Mouse (Mus musculus): ENCODE results near the gene Fgfr2. TPM values are rescaled to one million over a fixed set of nuclear protein-coding genes. Genes with fewer than 3 reads are reported as not detected.

The Fgfr2 gene
- polyA plus RNA-seq, 1 experiment from 2014 or later, result 99.3 TPM

GRCm38 (mm10) chr7:132025591-132025990 lies 1097.6 kb downstream of the Fgfr2 start:
- 69% methylated on average over 6 of the region's 6 CpGs for WGBS
- H3K4me1 ChIP-seq, result peaks cover 7% of the 10 kb centered on the region
- no peak overlapping the region for H3K27ac ChIP-seq (replicated peaks)
- H3K4me3 ChIP-seq, result no peak overlapping the region
- H3K36me3 ChIP-seq, result no peaks in the 10 kb centered on the region
- H3K9me3 ChIP-seq (replicated peaks), result no peaks in the 10 kb centered on the region
- no peak for DNase-seq (ENCODE audit: low spot score)
- no peaks in the 10 kb centered on the region for H3K27me3 ChIP-seq (ENCODE audit: low read depth, poor library complexity, severe bottlenecking)

- H3K27me3 ChIP-seq (ENCODE audit: low read depth, poor library complexity, severe bottlenecking), result no peaks in the 10 kb centered on the region
- no peak for DNase-seq (ENCODE audit: low spot score)
- no peak overlapping the region for H3K27ac ChIP-seq (replicated peaks)
- H3K4me1 ChIP-seq, result peaks cover 25% of the 10 kb centered on the region
- no peak overlapping the region for H3K4me3 ChIP-seq
- H3K36me3 ChIP-seq, result no peaks in the 10 kb centered on the region
- 79% methylated on average over 3 of the region's 3 CpGs for WGBS
- H3K9me3 ChIP-seq (replicated peaks), result no peaks in the 10 kb centered on the region
Observed at GRCm38 (mm10) chr7:132015933-132016332, 1107.2 kb downstream of the Fgfr2 start.

- Histone ChIP-seq H3K27me3 (ENCODE audit: low read depth, poor library complexity, severe bottlenecking) (no peaks in the 10 kb centered on the region), H3K4me1 (peaks cover 25% of the 10 kb centered on the region), H3K36me3 (no peaks in the 10 kb centered on the region), H3K27ac (replicated peaks) (no peak overlapping the region), H3K4me3 (no peak overlapping the region), H3K9me3 (replicated peaks) (no peaks in the 10 kb centered on the region)
- no peak for DNase-seq (ENCODE audit: low spot score)
- WGBS, result 8% methylated on average over 3 of the region's 3 CpGs
Observed at GRCm38 (mm10) chr7:132015193-132015592, 1108.0 kb downstream of the Fgfr2 start.

DNA sequence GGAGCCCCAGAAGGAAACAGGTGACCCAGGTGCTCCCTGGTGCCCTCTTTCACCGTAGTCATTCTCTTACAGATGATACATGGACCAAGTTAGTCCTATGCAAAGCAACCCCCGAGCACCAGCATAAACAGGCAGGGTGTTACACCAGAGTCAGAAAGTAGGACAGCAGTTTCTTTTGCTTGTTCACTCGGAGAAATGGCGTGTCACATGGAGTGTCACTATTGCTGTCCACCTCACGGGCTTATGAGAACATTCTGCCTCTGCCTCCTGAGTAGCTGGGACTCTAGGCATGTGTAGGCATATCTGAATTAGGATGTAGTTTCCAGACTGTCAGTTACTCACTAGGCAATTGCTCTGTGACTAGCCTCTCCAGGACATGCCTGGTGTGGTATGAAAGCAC lies 1109.2 kb downstream of the Fgfr2 start:
- Histone ChIP-seq H3K36me3 (no peaks in the 10 kb centered on the region), H3K4me3 (no peak overlapping the region), H3K27me3 (ENCODE audit: low read depth, poor library complexity, severe bottlenecking) (no peaks in the 10 kb centered on the region), H3K9me3 (replicated peaks) (no peaks in the 10 kb centered on the region), H3K27ac (replicated peaks) (no peak overlapping the region), H3K4me1 (peaks cover 25% of the 10 kb centered on the region)
- WGBS, result 82% methylated on average over 5 of the region's 5 CpGs
- no peak for DNase-seq (ENCODE audit: low spot score)

DNA sequence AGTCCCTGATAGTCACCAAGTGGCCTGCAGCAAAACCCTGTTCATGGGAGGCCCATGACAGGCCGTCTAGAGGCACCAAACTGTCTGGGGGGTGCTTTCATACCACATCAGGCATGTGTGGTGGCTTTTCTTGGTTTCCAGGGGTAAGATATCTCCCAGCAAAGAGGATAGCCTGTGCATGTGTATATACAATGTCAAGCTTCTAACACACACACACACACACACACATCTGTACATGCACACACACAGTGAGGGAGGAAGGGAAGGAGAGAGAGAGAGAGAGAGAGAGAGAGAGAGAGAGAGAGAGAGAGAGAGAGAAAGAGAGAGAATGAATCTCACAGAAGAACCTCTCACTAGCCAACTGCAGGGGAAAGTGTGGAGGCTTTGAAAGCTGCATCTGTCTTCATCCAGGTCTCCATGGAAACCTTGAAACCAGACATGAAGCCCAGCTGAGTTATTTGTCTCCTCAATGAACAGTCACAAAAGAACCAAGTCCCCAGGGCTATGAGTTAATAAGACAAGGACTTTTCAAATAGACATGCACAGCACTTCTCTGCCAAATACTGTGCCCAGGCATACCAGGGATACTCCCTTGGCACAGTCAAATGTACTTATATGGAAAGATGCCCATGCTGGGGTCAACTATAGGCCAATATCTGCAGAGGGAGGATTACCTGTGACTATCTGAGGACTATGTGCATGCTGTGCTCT lies 1110.0 kb downstream of the Fgfr2 start:
- no peak for DNase-seq (ENCODE audit: low spot score)
- Histone ChIP-seq H3K36me3 (no peaks in the 10 kb centered on the region), H3K4me3 (no peak overlapping the region), H3K9me3 (replicated peaks) (no peaks in the 10 kb centered on the region), H3K27me3 (ENCODE audit: low read depth, poor library complexity, severe bottlenecking) (no peaks in the 10 kb centered on the region), H3K4me1 (peaks cover 25% of the 10 kb centered on the region), H3K27ac (replicated peaks) (peak overlapping the region; percentile 33; the same call in 1 of the 2 replicates)
- WGBS, result 36% methylated on average over 1 of the region's 1 CpGs

- 89% methylated on average over 7 of the region's 7 CpGs for WGBS
- H3K9me3 ChIP-seq (replicated peaks), result no peaks in the 10 kb centered on the region
- no peaks in the 10 kb centered on the region for H3K36me3 ChIP-seq
- H3K27me3 ChIP-seq (ENCODE audit: low read depth, poor library complexity, severe bottlenecking), result no peaks in the 10 kb centered on the region
- no peak overlapping the region for H3K4me3 ChIP-seq
- no peak for DNase-seq (ENCODE audit: low spot score)
- no peak overlapping the region for H3K27ac ChIP-seq (replicated peaks)
- peaks cover 16% of the 10 kb centered on the region for H3K4me1 ChIP-seq
Observed at GRCm38 (mm10) chr7:132009002-132009401, 1114.1 kb downstream of the Fgfr2 start.

GRCm38 (mm10) chr7:132005996-132006696 lies 1117.0 kb downstream of the Fgfr2 start:
- Histone ChIP-seq H3K4me3 (no peak overlapping the region), H3K36me3 (no peaks in the 10 kb centered on the region), H3K9me3 (replicated peaks) (no peaks in the 10 kb centered on the region), H3K4me1 (no peaks in the 10 kb centered on the region), H3K27ac (replicated peaks) (no peak overlapping the region), H3K27me3 (ENCODE audit: low read depth, poor library complexity, severe bottlenecking) (no peaks in the 10 kb centered on the region)
- DNase-seq (ENCODE audit: low spot score), result no peak
- 81% methylated on average over 14 of the region's 14 CpGs for WGBS

- H3K27ac ChIP-seq (replicated peaks), result no peak overlapping the region
- 66% methylated on average over 3 of the region's 3 CpGs for WGBS
- no peak overlapping the region for H3K4me3 ChIP-seq
- H3K27me3 ChIP-seq (ENCODE audit: low read depth, poor library complexity, severe bottlenecking), result no peaks in the 10 kb centered on the region
- peaks cover 3% of the 10 kb centered on the region; the same call in 1 of the 2 replicates for H3K4me1 ChIP-seq
- H3K9me3 ChIP-seq (replicated peaks), result 0 out of 2 replicates have a peak, but pooled peaks cover 6% of the 10 kb centered on the region
- no peak for DNase-seq (ENCODE audit: low spot score)
- no peaks in the 10 kb centered on the region for H3K36me3 ChIP-seq
Observed at GRCm38 (mm10) chr7:131992873-131993272, 1130.3 kb downstream of the Fgfr2 start.

- H3K36me3 ChIP-seq, result no peaks in the 10 kb centered on the region
- no peak for DNase-seq (ENCODE audit: low spot score)
- H3K27ac ChIP-seq (replicated peaks), result no peak overlapping the region
- H3K4me1 ChIP-seq, result peaks cover 3% of the 10 kb centered on the region; the same call in 1 of the 2 replicates
- no peak overlapping the region for H3K4me3 ChIP-seq
- H3K27me3 ChIP-seq (ENCODE audit: low read depth, poor library complexity, severe bottlenecking), result no peaks in the 10 kb centered on the region
- 66% methylated on average over 1 of the region's 1 CpGs for WGBS
- H3K9me3 ChIP-seq (replicated peaks), result 0 out of 2 replicates have a peak, but pooled peaks cover 6% of the 10 kb centered on the region
Observed at GRCm38 (mm10) chr7:131992226-131992625, 1130.9 kb downstream of the Fgfr2 start.

GRCm38 (mm10) chr7:131989056-131989455 lies 1134.1 kb downstream of the Fgfr2 start:
- WGBS, result 35% methylated on average over 6 of the region's 6 CpGs
- no peak overlapping the region for H3K4me3 ChIP-seq
- H3K27me3 ChIP-seq (ENCODE audit: low read depth, poor library complexity, severe bottlenecking), result no peaks in the 10 kb centered on the region
- DNase-seq (ENCODE audit: low spot score), result no peak
- peaks cover 3% of the 10 kb centered on the region; the same call in 1 of the 2 replicates for H3K4me1 ChIP-seq
- no peaks in the 10 kb centered on the region for H3K9me3 ChIP-seq (replicated peaks)
- H3K27ac ChIP-seq (replicated peaks), result no peak overlapping the region
- no peaks in the 10 kb centered on the region for H3K36me3 ChIP-seq

- H3K4me1 ChIP-seq, result no peaks in the 10 kb centered on the region
- WGBS, result 96% methylated on average over 11 of the region's 11 CpGs
- DNase-seq (ENCODE audit: low spot score), result no peak
- no peak overlapping the region for H3K27ac ChIP-seq (replicated peaks)
- no peaks in the 10 kb centered on the region for H3K27me3 ChIP-seq (ENCODE audit: low read depth, poor library complexity, severe bottlenecking)
- H3K9me3 ChIP-seq (replicated peaks), result no peaks in the 10 kb centered on the region
- H3K4me3 ChIP-seq, result no peak overlapping the region
- no peaks in the 10 kb centered on the region for H3K36me3 ChIP-seq
Observed at GRCm38 (mm10) chr7:131978609-131979008, 1144.5 kb downstream of the Fgfr2 start.

DNA sequence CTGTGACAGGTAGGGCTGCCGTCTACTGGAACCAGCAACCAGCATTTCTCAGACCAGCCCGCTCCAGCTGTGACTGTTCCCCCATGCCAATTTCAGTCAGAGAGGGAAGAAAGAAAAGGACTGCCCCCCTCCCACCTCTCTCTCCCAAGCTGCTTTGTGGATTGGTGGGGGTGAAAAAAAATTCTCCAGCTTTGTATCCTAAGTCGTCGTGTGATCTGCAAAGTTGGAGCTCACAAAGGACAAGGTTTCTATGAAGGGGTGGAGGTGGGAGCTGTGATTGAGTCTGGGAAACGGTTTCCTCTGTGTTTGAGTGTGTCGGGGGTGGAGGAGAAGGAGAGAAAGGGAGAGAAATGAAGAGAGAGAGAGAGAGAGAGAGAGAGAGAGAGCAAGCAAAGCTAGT lies 1147.3 kb downstream of the Fgfr2 start:
- no peak overlapping the region for H3K27ac ChIP-seq (replicated peaks)
- no peaks in the 10 kb centered on the region for H3K4me1 ChIP-seq
- H3K36me3 ChIP-seq, result no peaks in the 10 kb centered on the region
- H3K9me3 ChIP-seq (replicated peaks), result no peaks in the 10 kb centered on the region
- no peak overlapping the region for H3K4me3 ChIP-seq
- 72% methylated on average over 6 of the region's 6 CpGs for WGBS
- no peaks in the 10 kb centered on the region for H3K27me3 ChIP-seq (ENCODE audit: low read depth, poor library complexity, severe bottlenecking)
- DNase-seq (ENCODE audit: low spot score), result no peak

- peaks cover 45% of the 10 kb centered on the region for H3K27me3 ChIP-seq (ENCODE audit: low read depth, poor library complexity, severe bottlenecking)
- H3K27ac ChIP-seq (replicated peaks), result no peak overlapping the region
- H3K9me3 ChIP-seq (replicated peaks), result no peaks in the 10 kb centered on the region
- H3K4me3 ChIP-seq, result no peak overlapping the region
- 72% methylated on average over 3 of the region's 3 CpGs for WGBS
- no peak for DNase-seq (ENCODE audit: low spot score)
- H3K36me3 ChIP-seq, result no peaks in the 10 kb centered on the region
- peaks cover 18% of the 10 kb centered on the region for H3K4me1 ChIP-seq
Observed at GRCm38 (mm10) chr7:131970255-131970654, 1152.9 kb downstream of the Fgfr2 start.
